21 mouse cellular contexts compared by ENCODE assay signal in the genomic region with DNA sequence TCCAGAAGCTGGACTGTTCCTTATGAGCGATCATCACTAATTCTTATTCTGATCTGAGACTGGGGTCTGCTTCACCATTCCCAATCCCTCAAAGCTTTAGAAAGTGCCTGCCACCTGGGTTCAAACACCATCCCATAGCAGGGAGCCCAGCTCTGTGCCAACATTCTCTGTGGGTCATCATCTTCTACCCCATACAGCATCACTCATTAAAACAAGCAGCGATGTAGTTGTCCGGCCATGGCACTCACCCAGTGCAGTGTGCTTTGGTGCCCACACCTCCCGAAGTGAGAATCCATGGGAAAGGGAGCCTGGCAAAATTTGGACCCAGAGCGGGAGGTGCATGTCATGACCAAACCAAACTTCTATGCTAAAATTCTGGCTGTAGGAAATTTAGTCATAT. TPM values are rescaled to one million over a fixed set of nuclear protein-coding genes. Genes with fewer than 3 reads are reported as not detected.
DNase-seq lines count a peak whose midpoint lies in the region; ATAC-seq and TF ChIP-seq lines count a peak whose summit lies in the region.
"Had no signal": no experiment of that assay in that cellular context is flagged by ENCODE, and none has a peak within 500 bp of the region (broad histone marks: within the 10 kb centered on the region; RNA-seq: fewer than 3 reads in every experiment).

No protein-coding gene starts in this region.

- no peaks in the 10 kb centered on the region for H3K36me3 ChIP-seq in forebrain, embryonic 12.5 days (replicated peaks)
- H3K36me3 ChIP-seq in forebrain, embryonic 14.5 days (ENCODE audit: control insufficient read depth, insufficient read depth, low read length) = no peaks in the 10 kb centered on the region
- no peaks in the 10 kb centered on the region for H3K36me3 ChIP-seq in midbrain, embryonic 15.5 days (replicated peaks)

- no peak overlapping the region; the same call in 1 of the 2 replicates for H3K4me2 ChIP-seq in forebrain, embryonic 12.5 days
- H3K4me2 ChIP-seq in forebrain, embryonic 14.5 days (ENCODE audit: low read length) = peak overlapping the region; percentile 19; the same call in 1 of the 2 replicates
- peak overlapping the region; percentile 38 for H3K4me2 ChIP-seq in midbrain, embryonic 15.5 days

- peak overlapping the region; percentile 18; the same call in 1 of the 2 replicates for H3K4me3 ChIP-seq in layer of hippocampus, adult 2 months
- no peak overlapping the region for H3K4me3 ChIP-seq in forebrain, embryonic 12.5 days (replicated peaks)
- H3K4me3 ChIP-seq in forebrain, embryonic 14.5 days (ENCODE audit: low read depth, low read length) = no peak overlapping the region
- H3K4me3 ChIP-seq in midbrain, embryonic 15.5 days = no peak overlapping the region
- H3K4me3 ChIP-seq: heart, adult 2 months; megakaryocyte, embryonic 14.5 days; myocyte had no signal

- 0 out of 2 replicates have a peak, but pooled peaks cover 5% of the 10 kb centered on the region for H3K27me3 ChIP-seq in forebrain, embryonic 12.5 days
- no peaks in the 10 kb centered on the region for H3K27me3 ChIP-seq in forebrain, embryonic 14.5 days (replicated peaks; ENCODE audit: control insufficient read depth, insufficient read depth, low read length)
- peaks cover 2% of the 10 kb centered on the region; the same call in 1 of the 2 replicates for H3K27me3 ChIP-seq in midbrain, embryonic 15.5 days (replicated peaks)

- DNase-seq in layer of hippocampus, adult 2 months (ENCODE audit: low spot score in 2 of 2) = no peak
- no peak for DNase-seq in layer of hippocampus, adult 9-11 months
- DNase-seq in forebrain, embryonic 14.5 days (ENCODE audit: low spot score) = no peak
- DNase-seq in gastrocnemius, adult 8-10 months (ENCODE audit: low spot score in 2 of 2) = no peak
- DNase-seq in spleen, postnatal 4 days (ENCODE audit: low spot score in 2 of 2) = no peak
- DNase-seq in adrenal gland, adult 8-10 months = no peak
- DNase-seq: gastrocnemius, postnatal 14 days; heart, adult 2 months; heart, postnatal 4 days; kidney, adult 11 months; liver, postnatal 0 days; lung, postnatal 14 days; thymus, adult 18-20 months had no signal

- H3K9me3 ChIP-seq in forebrain, embryonic 12.5 days = no peaks in the 10 kb centered on the region
- H3K9me3 ChIP-seq in forebrain, embryonic 14.5 days (replicated peaks; ENCODE audit: control insufficient read depth, low read length) = no peaks in the 10 kb centered on the region
- H3K9me3 ChIP-seq in midbrain, embryonic 15.5 days = no peaks in the 10 kb centered on the region

- H3K4me1 ChIP-seq in forebrain, embryonic 12.5 days = peaks cover 28% of the 10 kb centered on the region
- H3K4me1 ChIP-seq in forebrain, embryonic 14.5 days (ENCODE audit: control insufficient read depth, insufficient read depth, low read length) = peaks cover 10% of the 10 kb centered on the region; the same call in 1 of the 2 replicates
- H3K4me1 ChIP-seq in midbrain, embryonic 15.5 days = peaks cover 35% of the 10 kb centered on the region
- H3K4me1 ChIP-seq: megakaryocyte, embryonic 14.5 days had no signal

- peak overlapping the region; percentile 89 for H3K27ac ChIP-seq in layer of hippocampus, adult 2 months
- no peak overlapping the region for H3K27ac ChIP-seq in forebrain, embryonic 12.5 days
- no peak overlapping the region for H3K27ac ChIP-seq in forebrain, embryonic 14.5 days (ENCODE audit: low read depth, low read length)
- peak overlapping the region; percentile 83 for H3K27ac ChIP-seq in midbrain, embryonic 15.5 days
- H3K27ac ChIP-seq: heart, adult 2 months had no signal

- H3K9ac ChIP-seq in forebrain, embryonic 12.5 days = no peak overlapping the region
- no peak overlapping the region for H3K9ac ChIP-seq in forebrain, embryonic 14.5 days (ENCODE audit: low read length)
- H3K9ac ChIP-seq in midbrain, embryonic 15.5 days = 0 out of 2 replicates have a peak overlapping the region, but pooled peaks have one; percentile 0
- H3K9ac ChIP-seq: liver, postnatal 0 days had no signal

- TF ChIP-seq CTCF in layer of hippocampus, adult 2 months (conservative IDR thresholded peaks at IDR 0.05) = no peak

- ATAC-seq in forebrain, embryonic 12.5 days (ENCODE audit: low FRiP score) = 0 out of 2 replicates have a peak, but pooled peaks have one; percentile 49
- ATAC-seq in forebrain, embryonic 14.5 days = peak; percentile 38
- ATAC-seq in midbrain, embryonic 15.5 days (replicated peaks) = peak; percentile 45
- ATAC-seq: liver, postnatal 0 days had no signal

- WGBS in forebrain, embryonic 12.5 days = 90% methylated on average over 5 of the region's 5 CpGs
- WGBS in forebrain, embryonic 14.5 days = 83% methylated on average over 5 of the region's 5 CpGs
- 77% methylated on average over 5 of the region's 5 CpGs for WGBS in midbrain, embryonic 15.5 days

RNA-seq across cellular contexts. Expression of gene Cnga3, which starts 5.4 kb away (rescaled TPM):
- total RNA-seq in layer of hippocampus, adult 2 months (2021) = under 1 TPM; 0.38 to 0.66 TPM
- polyA plus RNA-seq in forebrain, embryonic 12.5 days (2016; fragmentation: Nextera tagmentation; extraction: Ambion mirVana) = 0.09 TPM in 1 of 2 replicates, not detected in the other
- polyA plus RNA-seq in forebrain, embryonic 14.5 days (2014; fragmentation: Nextera tagmentation; extraction: Ambion mirVana) = 0.08 TPM in 1 of 2 replicates, not detected in the other
- 0.21 and 0.26 TPM in 2 replicates for polyA plus RNA-seq in midbrain, embryonic 15.5 days (2015; fragmentation: Nextera tagmentation; extraction: Ambion mirVana)
- under 1 TPM; 0.19 to 0.89 (median 0.42) TPM for total RNA-seq in gastrocnemius, adult 8-10 months (2022)
- total RNA-seq in adrenal gland, adult 8-10 months (2022) = 1 to 10 TPM; 2.6 to 4.1 (median 3.0) TPM
- total RNA-seq: common myeloid progenitor, adult 5-6 weeks; heart, postnatal 4 days; liver, adult 2 months had no signal
- polyA plus RNA-seq: embryonic facial prominence, embryonic 11.5 days; heart, embryonic 14.5 days; liver, adult 2 months; liver, postnatal 0 days; myocyte had no signal

Comparison
In these comparisons a context has a peak if more than half of its experiments do, and no peak if none do; other contexts are left out.
1. H3K27ac ChIP-seq: peak in layer of hippocampus, adult 2 months (single experiment) and midbrain, embryonic 15.5 days (single experiment); none in forebrain, embryonic 12.5 days (single experiment) and forebrain, embryonic 14.5 days (single experiment).
2. Peak in every context shown above with its lines, with median percentiles within 50 percentile points of each other: ATAC-seq.